10 mouse cellular contexts compared by ENCODE assay signal in genomic region chr17:6741271-6741670, GRCm38 (mm10). TPM values are rescaled to one million over a fixed set of nuclear protein-coding genes. Genes with fewer than 3 reads are reported as not detected.
DNase-seq lines count a peak whose midpoint lies in the region; ATAC-seq and TF ChIP-seq lines count a peak whose summit lies in the region.
"Had no signal": no experiment of that assay in that cellular context is flagged by ENCODE, and none has a peak within 500 bp of the region (broad histone marks: within the 10 kb centered on the region; RNA-seq: fewer than 3 reads in every experiment).

No protein-coding gene starts in this region.

- no peak overlapping the region for H3K9ac ChIP-seq in hindbrain, embryonic 15.5 days
- H3K9ac ChIP-seq in hindbrain, embryonic 11.5 days (ENCODE audit: low read depth, low read length) = no peak overlapping the region
- H3K9ac ChIP-seq in stomach, embryonic 15.5 days = no peak overlapping the region
- H3K9ac ChIP-seq in stomach, postnatal 0 days (ENCODE audit: low read length) = no peak overlapping the region
- no peak overlapping the region for H3K9ac ChIP-seq in forebrain, embryonic 13.5 days
- H3K9ac ChIP-seq: heart, embryonic 13.5 days; lung, embryonic 14.5 days had no signal

- no peak overlapping the region for H3K4me2 ChIP-seq in hindbrain, embryonic 15.5 days
- H3K4me2 ChIP-seq in hindbrain, embryonic 11.5 days (replicated peaks; ENCODE audit: low read depth, low read length) = no peak overlapping the region
- no peak overlapping the region for H3K4me2 ChIP-seq in stomach, embryonic 15.5 days
- no peak overlapping the region for H3K4me2 ChIP-seq in stomach, postnatal 0 days (replicated peaks; ENCODE audit: low read depth)
- H3K4me2 ChIP-seq in forebrain, embryonic 13.5 days = no peak overlapping the region
- H3K4me2 ChIP-seq: heart, embryonic 13.5 days; lung, embryonic 14.5 days had no signal

- no peaks in the 10 kb centered on the region for H3K27me3 ChIP-seq in hindbrain, embryonic 15.5 days
- no peaks in the 10 kb centered on the region for H3K27me3 ChIP-seq in hindbrain, embryonic 11.5 days (ENCODE audit: control insufficient read depth, insufficient read depth, low read length)
- no peaks in the 10 kb centered on the region for H3K27me3 ChIP-seq in stomach, embryonic 15.5 days (replicated peaks)
- no peaks in the 10 kb centered on the region for H3K27me3 ChIP-seq in stomach, postnatal 0 days (ENCODE audit: control insufficient read depth, insufficient read depth, low read length)
- no peaks in the 10 kb centered on the region for H3K27me3 ChIP-seq in forebrain, embryonic 13.5 days
- H3K27me3 ChIP-seq: heart, embryonic 13.5 days had no signal

- peaks cover 49% of the 10 kb centered on the region for H3K4me1 ChIP-seq in hindbrain, embryonic 15.5 days (replicated peaks)
- peaks cover 9% of the 10 kb centered on the region for H3K4me1 ChIP-seq in hindbrain, embryonic 11.5 days (replicated peaks; ENCODE audit: control insufficient read depth, insufficient read depth, low read length)
- peaks cover 10% of the 10 kb centered on the region; the same call in 1 of the 2 replicates for H3K4me1 ChIP-seq in stomach, embryonic 15.5 days
- no peaks in the 10 kb centered on the region for H3K4me1 ChIP-seq in stomach, postnatal 0 days (replicated peaks; ENCODE audit: control insufficient read depth, insufficient read depth)
- H3K4me1 ChIP-seq in forebrain, embryonic 13.5 days = peaks cover 48% of the 10 kb centered on the region

- no peak for DNase-seq in hindbrain, embryonic 11.5 days (ENCODE audit: low spot score)
- DNase-seq in stomach, postnatal 0 days (ENCODE audit: low spot score) = no peak
- peak; percentile 36 to 40 for DNase-seq in layer of hippocampus, postnatal 10 days (ENCODE audit: low spot score in 2 of 2)
- no peak for DNase-seq in ovary, postnatal 36 days (ENCODE audit: low spot score)
- DNase-seq: kidney, adult 2 months; lung, embryonic 14.5 days had no signal

- no peak overlapping the region for H3K4me3 ChIP-seq in hindbrain, embryonic 15.5 days
- H3K4me3 ChIP-seq in hindbrain, embryonic 11.5 days (ENCODE audit: low read depth, low read length) = no peak overlapping the region
- no peak overlapping the region for H3K4me3 ChIP-seq in stomach, embryonic 15.5 days (replicated peaks)
- H3K4me3 ChIP-seq in stomach, postnatal 0 days (ENCODE audit: low read depth, low read length) = no peak overlapping the region
- H3K4me3 ChIP-seq in forebrain, embryonic 13.5 days = no peak overlapping the region
- H3K4me3 ChIP-seq: heart, embryonic 13.5 days had no signal

- TF ChIP-seq CTCF in stomach, postnatal 0 days (IDR thresholded peaks at IDR 0.05; ENCODE audit: low read depth) = no peak

- no peaks in the 10 kb centered on the region for H3K9me3 ChIP-seq in hindbrain, embryonic 15.5 days
- H3K9me3 ChIP-seq in hindbrain, embryonic 11.5 days (ENCODE audit: control insufficient read depth, low read length) = no peaks in the 10 kb centered on the region
- no peaks in the 10 kb centered on the region for H3K9me3 ChIP-seq in stomach, embryonic 15.5 days
- H3K9me3 ChIP-seq in stomach, postnatal 0 days (ENCODE audit: control insufficient read depth, low read length) = no peaks in the 10 kb centered on the region
- no peaks in the 10 kb centered on the region for H3K9me3 ChIP-seq in forebrain, embryonic 13.5 days (replicated peaks)
- H3K9me3 ChIP-seq: heart, embryonic 13.5 days had no signal

- TF ChIP-seq EP300 in stomach, postnatal 0 days (optimal IDR thresholded peaks at IDR 0.05) = no peak

- WGBS in hindbrain, embryonic 15.5 days = 76% methylated on average over 12 of the region's 12 CpGs
- WGBS in hindbrain, embryonic 11.5 days = 84% methylated on average over 12 of the region's 12 CpGs
- WGBS in stomach, embryonic 15.5 days = 86% methylated on average over 12 of the region's 12 CpGs
- 87% methylated on average over 12 of the region's 12 CpGs for WGBS in stomach, postnatal 0 days
- WGBS in forebrain, embryonic 13.5 days = 88% methylated on average over 12 of the region's 12 CpGs

- H3K27ac ChIP-seq in hindbrain, embryonic 15.5 days (replicated peaks) = peak overlapping the region; percentile 32; the same call in 1 of the 2 replicates
- no peak overlapping the region for H3K27ac ChIP-seq in hindbrain, embryonic 11.5 days (ENCODE audit: low read depth, low read length)
- H3K27ac ChIP-seq in stomach, embryonic 15.5 days = 0 out of 2 replicates have a peak overlapping the region, but pooled peaks have one; percentile 7
- H3K27ac ChIP-seq in stomach, postnatal 0 days (replicated peaks) = no peak overlapping the region
- peak overlapping the region; percentile 44; the same call in 1 of the 2 replicates for H3K27ac ChIP-seq in forebrain, embryonic 13.5 days

- ATAC-seq in hindbrain, embryonic 15.5 days (ENCODE audit: low FRiP score, low read depth) = no peak
- no peak for ATAC-seq in hindbrain, embryonic 11.5 days (ENCODE audit: low FRiP score)
- ATAC-seq in stomach, embryonic 15.5 days (ENCODE audit: insufficient read depth, low FRiP score, low read depth) = no peak
- no peak for ATAC-seq in stomach, postnatal 0 days (ENCODE audit: low FRiP score, low TSS enrichment)
- no peak for ATAC-seq in forebrain, embryonic 13.5 days

- no peaks in the 10 kb centered on the region for H3K36me3 ChIP-seq in hindbrain, embryonic 15.5 days
- peaks cover 2% of the 10 kb centered on the region; the same call in 1 of the 2 replicates for H3K36me3 ChIP-seq in hindbrain, embryonic 11.5 days (ENCODE audit: control insufficient read depth, insufficient read depth, low read length)
- H3K36me3 ChIP-seq in stomach, embryonic 15.5 days = peaks cover 19% of the 10 kb centered on the region
- peaks cover 21% of the 10 kb centered on the region for H3K36me3 ChIP-seq in stomach, postnatal 0 days (ENCODE audit: control insufficient read depth, insufficient read depth, low read length)
- peaks cover 61% of the 10 kb centered on the region for H3K36me3 ChIP-seq in forebrain, embryonic 13.5 days (ENCODE audit: poor library complexity, severe bottlenecking)

RNA-seq across cellular contexts. Expression of gene Ezr, which starts 41.3 kb away (rescaled TPM):
- polyA plus RNA-seq in hindbrain, embryonic 15.5 days (2015; fragmentation: Nextera tagmentation; extraction: Ambion mirVana) = 55.2 and 65.7 TPM in 2 replicates
- 73.8 and 91.1 TPM in 2 replicates for polyA plus RNA-seq in hindbrain, embryonic 11.5 days (2014; fragmentation: Nextera tagmentation; extraction: Ambion mirVana)
- 223 and 228 TPM in 2 replicates for polyA plus RNA-seq in stomach, embryonic 15.5 days (2015; fragmentation: Nextera tagmentation; extraction: Ambion mirVana)
- polyA plus RNA-seq in stomach, postnatal 0 days (2015; fragmentation: Nextera tagmentation; extraction: Ambion mirVana) = 289 and 299 TPM in 2 replicates
- 113 and 117 TPM in 2 replicates for polyA plus RNA-seq in forebrain, embryonic 13.5 days (2015; fragmentation: Nextera tagmentation; extraction: Ambion mirVana)
- total RNA-seq in layer of hippocampus, postnatal 10 days (2021) = 10 to 100 TPM; 51.0 to 56.6 TPM

Comparison
In these comparisons a context has a peak if more than half of its experiments do, and no peak if none do; other contexts are left out.
1. H3K27ac ChIP-seq: peak in hindbrain, embryonic 15.5 days (single experiment), stomach, embryonic 15.5 days (single experiment) and forebrain, embryonic 13.5 days (single experiment); none in hindbrain, embryonic 11.5 days (single experiment) and stomach, postnatal 0 days (single experiment).
2. DNase-seq: peak in layer of hippocampus, postnatal 10 days (2 of 2); none in hindbrain, embryonic 11.5 days (single experiment), stomach, postnatal 0 days (single experiment) and ovary, postnatal 36 days (single experiment).